Mouse (Mus musculus) cortical plate, adult 2 months (tissue): Measurements from ENCODE around the gene 1810013L24Rik. TPM values are rescaled to one million over a fixed set of nuclear protein-coding genes. Genes with fewer than 3 reads are reported as not detected.

Experiments
- H3K27ac ChIP-seq: fragments of 200-500 bp; 2 replicates; pipeline ENCODE4 v1.5.1; 2012; ENCODE audit warnings: low read length, control low read depth, inconsistent platforms; ENCODE audit not compliant: insufficient read depth
- H3K4me1 ChIP-seq: fragments of 200-500 bp; 2 replicates; pipeline ENCODE4 v1.6.1; 2011; ENCODE audit warnings: low read length; ENCODE audit not compliant: control insufficient read depth, insufficient read depth
- H3K4me3 ChIP-seq: fragments of 200-500 bp; 2 replicates; pipeline ENCODE4 v1.5.1; 2011; ENCODE audit warnings: mild to moderate bottlenecking, low read length, control low read depth; ENCODE audit not compliant: insufficient read depth
- CTCF ChIP-seq: fragments of 200-500 bp; IDR thresholded peaks from 2 replicates; pipeline ENCODE4 v1.5.1; 2011; ENCODE audit warnings: mild to moderate bottlenecking, control low read depth, low read length; ENCODE audit not compliant: insufficient read depth; ENCODE audit errors: extremely low read depth
- POLR2A ChIP-seq: fragments of 200-500 bp; IDR thresholded peaks from 2 replicates; pipeline ENCODE4 v1.6.1; 2011; ENCODE audit warnings: mild to moderate bottlenecking, low read length, control low read depth; ENCODE audit not compliant: insufficient read depth; ENCODE audit errors: extremely low read depth
- polyA plus RNA-seq: library from polyadenylated mRNA; depleted of rRNA; stranded (reverse); fragments of >200 nt; gene quantifications from 2 replicates; pipeline ENCODE4 v1.2.3, GENCODE M21; 2012

Gene 1810013L24Rik
- polyA plus RNA-seq, 1 experiment: 43.9 TPM

GRCm38 (mm10) chr16:8806703-8807102 is 23.2 kb upstream of the 1810013L24Rik start:
- Histone ChIP-seq H3K27ac (no peak overlapping the region), H3K4me1 (no peaks in the 10 kb centered on the region), H3K4me3 (no peak overlapping the region)
- TF ChIP-seq POLR2A: no peak
- peak; percentile 51 for TF ChIP-seq CTCF

- H3K4me1 ChIP-seq: no peaks in the 10 kb centered on the region
- no peak overlapping the region for H3K4me3 ChIP-seq
- H3K27ac ChIP-seq: no peak overlapping the region
- TF ChIP-seq CTCF (no peak), POLR2A (no peak)
Observed at GRCm38 (mm10) chr16:8810399-8811127, 19.3 kb upstream of the 1810013L24Rik start.

- TF ChIP-seq POLR2A: no peak
- no peak for TF ChIP-seq CTCF
- Histone ChIP-seq H3K4me1 (no peaks in the 10 kb centered on the region), H3K4me3 (no peak overlapping the region), H3K27ac (no peak overlapping the region)
Observed at GRCm38 (mm10) chr16:8817872-8818271, 12.0 kb upstream of the 1810013L24Rik start.

- Histone ChIP-seq H3K27ac (no peak overlapping the region), H3K4me1 (peaks cover 1% of the 10 kb centered on the region), H3K4me3 (no peak overlapping the region)
- TF ChIP-seq POLR2A: no peak
- no peak for TF ChIP-seq CTCF
Observed at GRCm38 (mm10) chr16:8821429-8821828, 8.5 kb upstream of the 1810013L24Rik start.

GRCm38 (mm10) chr16:8822586-8822985 is 7.3 kb upstream of the 1810013L24Rik start:
- TF ChIP-seq CTCF: no peak
- no peak for TF ChIP-seq POLR2A
- Histone ChIP-seq H3K4me1 (peaks cover 1% of the 10 kb centered on the region), H3K4me3 (no peak overlapping the region), H3K27ac (no peak overlapping the region)

GRCm38 (mm10) chr16:8823661-8824060 is 6.2 kb upstream of the 1810013L24Rik start:
- peaks cover 1% of the 10 kb centered on the region for H3K4me1 ChIP-seq
- TF ChIP-seq CTCF (no peak), POLR2A (no peak)
- no peak overlapping the region for H3K27ac ChIP-seq
- H3K4me3 ChIP-seq: no peak overlapping the region

GRCm38 (mm10) chr16:8827366-8827765 is 2.5 kb upstream of the 1810013L24Rik start:
- Histone ChIP-seq H3K27ac (no peak overlapping the region), H3K4me3 (no peak overlapping the region), H3K4me1 (peaks cover 3% of the 10 kb centered on the region)
- TF ChIP-seq CTCF (no peak), POLR2A (no peak)

GRCm38 (mm10) chr16:8828636-8829563 is 1.0 kb upstream of the 1810013L24Rik start:
- H3K4me3 ChIP-seq: peak overlapping the region; percentile 36
- peaks cover 2% of the 10 kb centered on the region for H3K4me1 ChIP-seq
- TF ChIP-seq POLR2A (no peak), CTCF (no peak)
- H3K27ac ChIP-seq: peak overlapping the region; percentile 95

- H3K27ac ChIP-seq: peak overlapping the region; percentile 100
- no peak for TF ChIP-seq CTCF
- TF ChIP-seq POLR2A: no peak
Observed at GRCm38 (mm10) chr16:8830431-8831211, 721 bp downstream of the 1810013L24Rik start.

More at GRCm38 (mm10) chr16:8830431-8831211, 721 bp downstream of the 1810013L24Rik start:
- Histone ChIP-seq H3K4me1 (peaks cover 4% of the 10 kb centered on the region), H3K4me3 (peak overlapping the region; percentile 99)
